Mouse (Mus musculus) midbrain, embryonic 14.5 days (tissue): ENCODE results near the gene Prep. TPM values are rescaled to one million over a fixed set of nuclear protein-coding genes. Genes with fewer than 3 reads are reported as not detected.
A peak's percentile ranks its signal among the peaks of the same experiment; 100 is the strongest.
"Not testable (repeated sequence)": the region's sequence is repeated elsewhere in the genome, so short reads cannot be mapped to it uniquely, and the experiment has no call there.

Experiments used
- ATAC-seq: fragments of 200-750 bp; cut with Nextera tagmentation; 2 replicates; pipeline ENCODE4 v1.8.0; 2017; ENCODE audit warnings: moderate number of reproducible peaks, moderate library complexity; ENCODE audit not compliant: low FRiP score, low TSS enrichment
- DNase-seq: peaks from one replicate; pipeline ENCODE4 v3.0.0-alpha.2; 2015
- H3K27ac ChIP-seq: fragments of 300-500 bp; sonication (generic); replicated peaks from 2 replicates; pipeline ENCODE4 v1.5.1; 2014; ENCODE audit warnings: mild to moderate bottlenecking, low read depth, low read length, moderate library complexity
- H3K27me3 ChIP-seq: fragments of 300-500 bp; sonication (generic); 2 replicates; pipeline ENCODE4 v1.6.1; 2014; ENCODE audit warnings: low read length, control low read depth, mixed read lengths; ENCODE audit not compliant: control insufficient read depth, insufficient read depth
- H3K36me3 ChIP-seq: fragments of 300-500 bp; sonication (generic); 2 replicates; pipeline ENCODE4 v1.6.1; 2014; ENCODE audit warnings: low read length, control low read depth; ENCODE audit not compliant: control insufficient read depth, insufficient read depth
- H3K4me1 ChIP-seq: fragments of 300-500 bp; sonication (generic); 2 replicates; pipeline ENCODE4 v1.6.1; 2014; ENCODE audit warnings: mild to moderate bottlenecking, antibody characterized with exemption, low read length, control low read depth; ENCODE audit not compliant: control insufficient read depth, insufficient read depth
- H3K4me2 ChIP-seq: fragments of 300-500 bp; sonication (generic); 2 replicates; pipeline ENCODE4 v1.6.1; 2014; ENCODE audit warnings: mild to moderate bottlenecking, low read length, moderate library complexity
- H3K4me3 ChIP-seq: fragments of 300-500 bp; sonication (generic); replicated peaks from 2 replicates; pipeline ENCODE4 v1.5.1; 2014; ENCODE audit warnings: low read depth, low read length
- H3K9ac ChIP-seq: fragments of 300-500 bp; sonication (generic); replicated peaks from 2 replicates; pipeline ENCODE4 v1.6.1; 2014; ENCODE audit warnings: mild to moderate bottlenecking, low read length, moderate library complexity
- H3K9me3 ChIP-seq: fragments of 300-500 bp; sonication (generic); 2 replicates; pipeline ENCODE4 v1.6.1; 2016; ENCODE audit warnings: low read length, control low read depth, mixed read lengths; ENCODE audit not compliant: control insufficient read depth
- WGBS: fragments of 180-500 bp; shearing (Covaris S2); extraction: QIAGEN DNeasy Blood & Tissue Kit; methylation state at CpG from one replicate; pipeline ENCODE4 v1.1.7; 2014; 5-methylcytosine and 5-hydroxymethylcytosine counted together
- polyA plus RNA-seq: library from polyadenylated mRNA; unstranded; fragments of >200 nt; fragmentation: Nextera tagmentation; extraction: Ambion mirVana; gene quantifications from 2 replicates; pipeline ENCODE4 v1.2.1, GENCODE M21; 2014

Prep gene
- polyA plus RNA-seq, 1 experiment from 2014 or later, result 23.6 TPM

DNA sequence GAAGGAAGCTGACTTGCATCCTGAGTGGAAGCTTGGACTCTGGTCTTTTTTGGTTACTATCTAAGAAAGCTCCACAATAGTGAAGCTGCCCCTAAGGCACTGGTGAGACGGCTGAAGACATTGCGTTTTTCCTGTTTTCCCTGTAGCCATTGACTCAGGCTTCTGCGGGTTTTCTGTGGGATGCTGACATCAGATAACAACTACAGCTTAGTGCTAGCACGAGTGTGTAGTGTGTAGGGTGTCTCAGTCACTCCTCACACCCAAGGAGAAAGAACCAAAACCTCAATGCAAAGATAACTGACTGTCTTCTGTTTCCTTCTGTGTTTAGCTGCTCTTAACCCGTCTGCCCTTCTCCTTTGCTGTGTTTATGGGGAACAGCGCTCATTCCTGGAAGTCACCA is 13.5 kb downstream of the Prep start:
- DNase-seq, result no peak
- 0 out of 2 replicates have a peak, but pooled peaks cover 6% of the 10 kb centered on the region for H3K4me1 ChIP-seq
- H3K9ac ChIP-seq, result no peak overlapping the region
- no peaks in the 10 kb centered on the region for H3K27me3 ChIP-seq
- no peak overlapping the region for H3K4me2 ChIP-seq
- no peak overlapping the region for H3K4me3 ChIP-seq
- WGBS, result 86% methylated on average over 6 of the region's 6 CpGs
- H3K36me3 ChIP-seq, result 0 out of 2 replicates have a peak, but pooled peaks cover 11% of the 10 kb centered on the region
- H3K9me3 ChIP-seq, result no peaks in the 10 kb centered on the region
- no peak overlapping the region for H3K27ac ChIP-seq
- ATAC-seq, result no peak

DNA sequence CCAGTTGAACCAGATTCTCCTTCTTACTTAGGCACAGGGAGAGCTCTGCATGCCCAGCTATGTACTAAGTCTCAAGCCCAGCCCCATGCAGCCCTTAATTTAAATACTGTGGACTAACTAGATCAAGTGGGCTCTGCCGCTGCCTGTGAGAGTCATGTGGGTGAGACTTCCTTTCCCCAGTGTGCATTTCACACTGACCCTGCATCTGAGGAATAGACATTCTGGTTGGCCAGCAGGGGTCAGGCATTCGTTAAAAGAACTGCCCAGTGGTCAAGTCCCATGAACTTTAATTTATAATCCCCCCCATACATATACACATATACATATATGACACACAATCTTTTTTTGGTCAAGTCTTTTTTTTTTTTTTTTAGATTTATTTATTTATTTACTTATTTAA is 15.7 kb downstream of the Prep start:
- no peak for DNase-seq
- no peak overlapping the region for H3K9ac ChIP-seq
- H3K27ac ChIP-seq, result no peak overlapping the region
- 0 out of 2 replicates have a peak, but pooled peaks cover 7% of the 10 kb centered on the region for H3K36me3 ChIP-seq
- H3K27me3 ChIP-seq, result no peaks in the 10 kb centered on the region
- 0 out of 2 replicates have a peak, but pooled peaks have one; percentile 19 for ATAC-seq
- H3K4me2 ChIP-seq, result no peak overlapping the region
- 63% methylated on average over 2 of the region's 2 CpGs for WGBS
- H3K4me3 ChIP-seq, result no peak overlapping the region
- 0 out of 2 replicates have a peak, but pooled peaks cover 6% of the 10 kb centered on the region for H3K4me1 ChIP-seq
- no peaks in the 10 kb centered on the region for H3K9me3 ChIP-seq

DNA sequence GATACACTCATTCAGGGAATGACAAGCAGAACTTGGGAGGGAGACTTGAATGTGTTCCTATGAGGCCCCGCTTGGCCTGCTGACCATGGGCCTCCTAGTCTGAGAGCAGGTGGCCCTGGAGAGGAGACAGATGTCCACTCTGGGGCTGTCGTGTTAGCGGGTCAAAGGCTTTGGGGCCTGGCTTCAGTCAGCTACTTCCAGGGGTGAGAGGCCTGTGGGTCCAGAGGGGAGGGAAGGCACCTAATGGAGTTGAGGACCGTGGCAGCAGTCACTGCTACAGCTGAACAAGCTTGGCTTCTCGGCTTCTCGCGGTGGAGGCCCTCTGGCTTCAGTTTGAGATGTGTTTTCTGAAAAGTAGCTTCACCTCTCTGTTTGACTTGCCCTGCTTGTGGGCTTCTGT is 17.0 kb downstream of the Prep start:
- WGBS, result 45% methylated on average over 7 of the region's 7 CpGs
- not testable (repeated sequence) for H3K9ac ChIP-seq, H3K9me3 ChIP-seq, ATAC-seq, H3K4me3 ChIP-seq, H3K27me3 ChIP-seq, H3K36me3 ChIP-seq, H3K27ac ChIP-seq, H3K4me2 ChIP-seq, H3K4me1 ChIP-seq, DNase-seq

DNA sequence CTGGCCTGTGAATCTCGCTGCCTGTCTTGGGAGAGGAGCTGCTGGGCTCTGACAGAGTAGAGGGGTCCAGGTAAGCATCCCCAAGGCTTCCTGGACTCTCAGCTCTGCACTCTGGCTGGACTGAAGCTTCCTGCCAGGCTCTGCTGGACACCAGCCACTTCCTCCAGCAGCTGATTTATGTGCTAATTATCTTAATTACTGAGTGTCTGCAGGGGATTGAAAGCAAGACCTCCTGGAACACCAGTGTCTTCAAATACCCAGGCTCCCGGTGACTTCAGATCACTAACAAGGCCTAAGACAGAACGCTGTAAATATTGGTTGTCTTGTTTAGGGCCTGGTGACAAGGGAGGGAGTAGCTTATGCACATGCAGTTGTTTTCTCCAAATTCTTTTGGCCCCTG is 17.5 kb downstream of the Prep start:
- H3K36me3 ChIP-seq, result 0 out of 2 replicates have a peak, but pooled peaks cover 7% of the 10 kb centered on the region
- no peaks in the 10 kb centered on the region for H3K27me3 ChIP-seq
- no peak for ATAC-seq
- H3K4me1 ChIP-seq, result 0 out of 2 replicates have a peak, but pooled peaks cover 6% of the 10 kb centered on the region
- H3K27ac ChIP-seq, result no peak overlapping the region
- no peak overlapping the region for H3K4me3 ChIP-seq
- H3K9ac ChIP-seq, result no peak overlapping the region
- 29% methylated on average over 3 of the region's 3 CpGs for WGBS
- no peak overlapping the region for H3K4me2 ChIP-seq
- no peak for DNase-seq
- H3K9me3 ChIP-seq, result no peaks in the 10 kb centered on the region

DNA sequence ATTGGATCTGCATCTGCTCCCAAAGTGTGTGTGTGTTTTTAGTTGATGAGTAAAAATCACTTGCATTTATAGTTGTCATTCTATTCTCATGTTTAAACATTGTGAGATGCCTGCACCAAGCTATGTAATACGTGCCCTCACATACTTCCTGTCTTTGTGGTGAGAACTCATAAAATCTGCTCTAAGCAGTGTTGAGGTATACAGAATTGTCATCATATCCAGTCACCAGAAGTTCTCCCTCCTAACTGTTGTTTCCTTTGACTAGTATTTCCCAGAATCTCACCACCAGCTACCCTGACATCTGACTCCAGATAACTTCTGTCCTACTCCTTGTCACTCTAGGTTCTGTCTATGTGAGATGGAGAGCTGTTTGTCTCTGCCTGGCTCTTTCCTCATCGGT is 18.3 kb downstream of the Prep start:
- Histone ChIP-seq H3K27ac (no peak overlapping the region), H3K4me1 (0 out of 2 replicates have a peak, but pooled peaks cover 6% of the 10 kb centered on the region), H3K4me2 (no peak overlapping the region), H3K9me3 (no peaks in the 10 kb centered on the region), H3K9ac (no peak overlapping the region), H3K4me3 (no peak overlapping the region), H3K36me3 (0 out of 2 replicates have a peak, but pooled peaks cover 1% of the 10 kb centered on the region), H3K27me3 (no peaks in the 10 kb centered on the region)
- WGBS, result 95% methylated on average over 2 of the region's 2 CpGs
- ATAC-seq (no peak), DNase-seq (no peak)

DNA sequence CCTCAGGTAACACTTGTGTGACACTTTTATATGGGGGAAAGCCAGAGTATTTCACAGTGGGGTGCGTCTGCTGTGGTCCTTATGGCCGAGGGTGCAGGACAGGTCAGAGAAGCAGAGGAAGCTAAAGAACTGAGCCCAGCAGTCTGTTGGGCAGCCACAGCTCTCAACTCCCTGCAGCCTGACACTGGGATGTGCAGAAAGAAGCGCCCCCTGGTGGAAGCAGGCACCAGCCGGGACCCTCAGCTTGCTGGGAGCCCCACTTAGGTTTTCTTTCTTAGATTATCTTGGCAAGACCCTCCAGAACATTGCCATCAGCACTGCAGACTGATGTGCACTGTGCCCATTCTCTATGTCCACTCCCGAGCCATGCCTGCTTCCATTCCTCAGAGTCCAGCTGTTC is 19.6 kb downstream of the Prep start:
- Histone ChIP-seq H3K27ac (no peak overlapping the region), H3K4me3 (no peak overlapping the region), H3K27me3 (no peaks in the 10 kb centered on the region), H3K4me2 (no peak overlapping the region), H3K9ac (no peak overlapping the region), H3K9me3 (no peaks in the 10 kb centered on the region), H3K4me1 (0 out of 2 replicates have a peak, but pooled peaks cover 6% of the 10 kb centered on the region), H3K36me3 (0 out of 2 replicates have a peak, but pooled peaks cover 3% of the 10 kb centered on the region)
- WGBS, result 55% methylated on average over 5 of the region's 5 CpGs
- DNase-seq (peak; percentile 37), ATAC-seq (no peak)

DNA sequence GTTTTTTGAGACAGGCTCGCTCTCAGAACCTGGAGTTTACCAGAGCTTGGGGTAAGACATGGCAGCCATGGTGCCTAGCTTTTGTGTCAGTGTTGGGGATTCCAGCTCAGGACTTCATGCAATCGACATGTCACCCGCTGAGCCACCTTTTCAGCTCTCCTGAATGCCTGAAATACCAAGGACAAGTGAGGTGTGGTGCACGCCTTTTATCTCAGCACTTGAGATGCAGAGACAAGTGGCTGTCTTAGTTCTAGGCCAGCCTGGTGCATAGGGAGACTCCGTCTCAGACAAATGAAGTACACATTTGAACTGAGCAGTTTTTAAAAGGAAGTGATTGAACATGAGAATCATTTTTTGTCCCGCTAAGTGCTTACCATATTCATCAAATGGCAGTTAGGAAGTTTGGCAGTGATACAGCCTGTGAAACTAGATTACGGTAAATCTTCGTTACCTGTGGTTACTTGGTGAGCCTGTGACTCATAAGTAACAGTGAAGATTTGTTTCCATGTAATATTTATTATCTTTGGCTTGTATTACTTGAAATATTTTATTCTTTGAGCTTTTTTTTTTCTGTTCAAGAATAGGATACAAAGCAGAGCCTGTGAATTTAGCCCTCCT is 24.6 kb downstream of the Prep start:
- peaks cover 22% of the 10 kb centered on the region for H3K36me3 ChIP-seq
- no peaks in the 10 kb centered on the region for H3K9me3 ChIP-seq
- H3K27me3 ChIP-seq, result no peaks in the 10 kb centered on the region
- H3K9ac ChIP-seq, result no peak overlapping the region
- no peak overlapping the region for H3K4me3 ChIP-seq
- WGBS, result 60% methylated on average over 8 of the region's 8 CpGs
- H3K4me1 ChIP-seq, result no peaks in the 10 kb centered on the region
- no peak overlapping the region for H3K27ac ChIP-seq
- ATAC-seq (no peak), DNase-seq (no peak)
- H3K4me2 ChIP-seq, result no peak overlapping the region

DNA sequence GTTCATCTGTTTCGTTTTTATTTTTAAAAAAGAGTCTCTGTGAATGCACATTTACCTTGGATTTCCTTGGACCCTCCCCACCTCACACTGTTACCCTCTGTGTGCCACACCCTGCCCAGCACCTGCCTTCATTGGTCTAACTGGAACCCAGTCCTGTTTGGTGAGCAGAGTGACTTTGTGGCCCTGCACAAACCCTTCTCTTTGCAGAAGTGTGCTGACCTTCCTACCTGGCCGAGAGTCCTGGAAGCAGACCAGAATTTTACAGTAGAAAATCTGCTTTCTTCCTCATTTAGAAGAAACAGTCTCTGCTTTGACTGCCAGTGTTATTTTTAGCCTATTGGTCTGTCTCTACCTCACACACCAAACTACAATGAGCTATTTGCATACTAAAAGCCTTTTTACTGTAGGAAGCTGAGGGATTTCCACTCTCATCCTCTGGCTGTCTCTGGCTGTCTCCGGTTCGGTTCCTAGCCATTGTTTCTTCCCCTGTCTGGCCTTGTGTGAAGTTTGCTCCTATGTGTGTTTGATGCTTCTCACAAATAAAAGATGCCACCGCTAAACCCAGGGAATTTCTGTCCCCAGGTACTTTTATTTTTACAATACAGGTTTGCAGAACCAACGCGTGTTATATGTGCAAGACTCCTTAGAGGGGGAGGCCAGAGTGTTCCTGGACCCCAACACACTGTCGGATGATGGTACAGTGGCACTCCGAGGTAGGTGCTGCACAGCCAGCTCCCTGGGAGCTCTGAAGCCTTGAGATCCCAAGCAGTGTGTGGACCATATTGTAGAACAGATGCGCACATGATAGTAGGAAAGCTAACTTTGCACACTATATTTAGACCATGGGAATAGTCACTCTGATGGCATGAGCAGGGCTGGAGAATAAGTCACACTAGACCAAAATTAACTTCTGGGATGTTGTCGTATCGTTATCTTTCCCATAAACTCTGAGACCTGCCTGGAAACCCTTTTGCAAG is 25.4 kb downstream of the Prep start:
- no peaks in the 10 kb centered on the region for H3K4me1 ChIP-seq
- WGBS, result 77% methylated on average over 12 of the region's 12 CpGs
- no peak for DNase-seq
- H3K9ac ChIP-seq, result no peak overlapping the region
- H3K9me3 ChIP-seq, result no peaks in the 10 kb centered on the region
- no peak overlapping the region for H3K4me3 ChIP-seq
- no peak overlapping the region for H3K4me2 ChIP-seq
- H3K27me3 ChIP-seq, result no peaks in the 10 kb centered on the region
- H3K27ac ChIP-seq, result no peak overlapping the region
- ATAC-seq, result no peak
- H3K36me3 ChIP-seq, result peaks cover 30% of the 10 kb centered on the region
